Mouse (Mus musculus) myocyte (in vitro differentiated cells): ENCODE measurements at regions not wholly inside any gene's neighbourhood (a gene's known extent, or its start where the extent isn't known, plus 50 kb on each side); places are given as distances from the start of the nearest gene placed in this dataset.

Experiments
- H3K27me3 ChIP-seq: one replicate; pipeline ENCODE4 v1.6.1; 2011; ENCODE audit not compliant: control insufficient read depth, insufficient read depth, insufficient read length
- H3K36me3 ChIP-seq: one replicate; pipeline ENCODE4 v1.6.1; 2011; ENCODE audit not compliant: control insufficient read depth, insufficient read depth
- H3K4me2 ChIP-seq: one replicate; pipeline ENCODE4 v1.6.1; 2011; ENCODE audit warnings: low read depth, control low read depth
- H3K4me3 ChIP-seq: one replicate; pipeline ENCODE4 v1.5.1; 2011; ENCODE audit warnings: mild to moderate bottlenecking, control low read depth, moderate library complexity
- H3K79me2 ChIP-seq: one replicate; pipeline ENCODE4 v1.6.1; 2011; ENCODE audit not compliant: control insufficient read depth, insufficient read depth
- H3ac ChIP-seq: one replicate; pipeline ENCODE4 v1.6.1; 2011; ENCODE audit not compliant: control insufficient read depth, insufficient read length
- CEBPB ChIP-seq: IDR thresholded peaks from 2 replicates; pipeline ENCODE4 v1.6.1; 2011; ENCODE audit warnings: mild to moderate bottlenecking, moderate library complexity; ENCODE audit not compliant: poor library complexity, insufficient read depth, severe bottlenecking
- E2F4 ChIP-seq: IDR thresholded peaks from one replicate; pipeline ENCODE4 v1.6.1; 2011; ENCODE audit warnings: mild to moderate bottlenecking, control low read depth, moderate library complexity; ENCODE audit not compliant: insufficient read depth
- MAX ChIP-seq: IDR thresholded peaks from one replicate; pipeline ENCODE4 v1.6.1; 2011; ENCODE audit warnings: low read depth, mild to moderate bottlenecking, control low read depth
- MYOD1 ChIP-seq, 3 experiments: IDR thresholded peaks; one replicate each; pipeline ENCODE4 v1.6.1; 2011; ENCODE audit warnings: control low read depth in 2 of 3, low read depth in 2 of 3, mild to moderate bottlenecking in 2 of 3, moderate library complexity in 1 of 3; ENCODE audit not compliant: insufficient read length in 2 of 3, control insufficient read depth in 1 of 3
- MYOG ChIP-seq, 3 experiments: IDR thresholded peaks; one replicate each; pipeline ENCODE4 v1.6.1; 2011; ENCODE audit warnings: control low read depth in 2 of 3, low read depth in 2 of 3, mild to moderate bottlenecking in 2 of 3; ENCODE audit not compliant: insufficient read length in 2 of 3, control insufficient read depth in 1 of 3, insufficient read depth in 1 of 3
- POLR2A ChIP-seq: IDR thresholded peaks from one replicate; pipeline ENCODE4 v1.6.1; 2011; ENCODE audit warnings: low read depth, mild to moderate bottlenecking, control low read depth, moderate library complexity; ENCODE audit not compliant: insufficient read length
- POLR2AphosphoS2 ChIP-seq: IDR thresholded peaks from one replicate; pipeline ENCODE4 v1.6.1; 2011; ENCODE audit warnings: low read depth, control low read depth; ENCODE audit not compliant: insufficient read length
- REST ChIP-seq: IDR thresholded peaks from one replicate; pipeline ENCODE4 v1.6.1; 2011; ENCODE audit warnings: mild to moderate bottlenecking, control low read depth, moderate library complexity; ENCODE audit not compliant: insufficient read depth, insufficient read length
- SRF ChIP-seq: IDR thresholded peaks from one replicate; pipeline ENCODE4 v1.6.1; 2011; ENCODE audit warnings: low read depth; ENCODE audit not compliant: control insufficient read depth, insufficient read length
- TCF12 ChIP-seq: IDR thresholded peaks from one replicate; pipeline ENCODE4 v1.6.1; 2011; ENCODE audit warnings: mild to moderate bottlenecking, control low read depth; ENCODE audit not compliant: poor library complexity, insufficient read depth, severe bottlenecking
- TCF3 ChIP-seq: IDR thresholded peaks from one replicate; pipeline ENCODE4 v1.6.1; 2011; ENCODE audit warnings: low read depth, control low read depth; ENCODE audit not compliant: insufficient read length
- USF1 ChIP-seq: IDR thresholded peaks from one replicate; pipeline ENCODE4 v1.6.1; 2011; ENCODE audit warnings: low read depth, mild to moderate bottlenecking, control low read depth, moderate library complexity

- Histone ChIP-seq H3K4me3 (no peak overlapping the region), H3K27me3 (no peaks in the 10 kb centered on the region), H3K79me2 (no peaks in the 10 kb centered on the region), H3K36me3 (no peaks in the 10 kb centered on the region), H3ac (no peak overlapping the region), H3K4me2 (peak overlapping the region; percentile 35)
- no peak for TF ChIP-seq REST
- no peak for TF ChIP-seq MYOD1 (IDR thresholded peaks at IDR 0.05; ENCODE audit: control insufficient read depth in 1 of 3, insufficient read length in 2 of 3, low read depth in 2 of 3)
- no peak for TF ChIP-seq MAX
- TF ChIP-seq CEBPB: no peak
- TF ChIP-seq TCF12: no peak
- no peak for TF ChIP-seq POLR2AphosphoS2
- TF ChIP-seq POLR2A: no peak
- TF ChIP-seq MYOG (IDR thresholded peaks at IDR 0.05; ENCODE audit: control insufficient read depth in 1 of 3, insufficient read depth in 1 of 3, insufficient read length in 2 of 3, low read depth in 2 of 3): no peak
- TF ChIP-seq TCF3: no peak
These were observed 98.0 kb downstream of the Dhx15 start for GRCm38 (mm10) chr5:52092273-52092672.

DNA sequence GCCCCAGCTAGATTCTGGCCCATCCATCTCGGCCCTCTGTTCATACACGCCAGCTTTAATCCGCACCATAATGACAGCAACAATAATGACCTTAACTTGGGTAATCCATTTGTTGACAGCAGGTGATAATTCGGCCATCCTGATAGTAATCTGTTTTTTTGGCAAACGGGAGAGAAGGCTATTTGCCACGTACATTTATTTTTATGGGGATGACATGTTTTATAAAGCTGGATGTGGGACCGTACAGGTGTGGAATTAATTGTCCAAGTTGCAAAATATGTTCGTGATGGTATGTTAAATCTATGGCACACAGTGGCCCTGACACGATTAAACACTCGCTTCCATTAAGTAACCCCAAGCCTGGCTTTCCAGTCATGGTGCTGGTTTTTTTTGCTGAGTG, 102.2 kb downstream of the Dhx15 start:
- no peaks in the 10 kb centered on the region for H3K27me3 ChIP-seq
- TF ChIP-seq TCF3 (no peak), CEBPB (no peak), MYOG (IDR thresholded peaks at IDR 0.05; ENCODE audit: control insufficient read depth in 1 of 3, insufficient read depth in 1 of 3, insufficient read length in 2 of 3, low read depth in 2 of 3) (no peak), USF1 (no peak), SRF (no peak), REST (no peak), TCF12 (no peak), POLR2A (no peak), MYOD1 (IDR thresholded peaks at IDR 0.05; ENCODE audit: control insufficient read depth in 1 of 3, insufficient read length in 2 of 3, low read depth in 2 of 3) (no peak), E2F4 (no peak), MAX (no peak), POLR2AphosphoS2 (no peak)
- H3K79me2 ChIP-seq: no peaks in the 10 kb centered on the region
- no peaks in the 10 kb centered on the region for H3K36me3 ChIP-seq
- no peak overlapping the region for H3K4me2 ChIP-seq
- H3K4me3 ChIP-seq: no peak overlapping the region
- no peak overlapping the region for H3ac ChIP-seq

DNA sequence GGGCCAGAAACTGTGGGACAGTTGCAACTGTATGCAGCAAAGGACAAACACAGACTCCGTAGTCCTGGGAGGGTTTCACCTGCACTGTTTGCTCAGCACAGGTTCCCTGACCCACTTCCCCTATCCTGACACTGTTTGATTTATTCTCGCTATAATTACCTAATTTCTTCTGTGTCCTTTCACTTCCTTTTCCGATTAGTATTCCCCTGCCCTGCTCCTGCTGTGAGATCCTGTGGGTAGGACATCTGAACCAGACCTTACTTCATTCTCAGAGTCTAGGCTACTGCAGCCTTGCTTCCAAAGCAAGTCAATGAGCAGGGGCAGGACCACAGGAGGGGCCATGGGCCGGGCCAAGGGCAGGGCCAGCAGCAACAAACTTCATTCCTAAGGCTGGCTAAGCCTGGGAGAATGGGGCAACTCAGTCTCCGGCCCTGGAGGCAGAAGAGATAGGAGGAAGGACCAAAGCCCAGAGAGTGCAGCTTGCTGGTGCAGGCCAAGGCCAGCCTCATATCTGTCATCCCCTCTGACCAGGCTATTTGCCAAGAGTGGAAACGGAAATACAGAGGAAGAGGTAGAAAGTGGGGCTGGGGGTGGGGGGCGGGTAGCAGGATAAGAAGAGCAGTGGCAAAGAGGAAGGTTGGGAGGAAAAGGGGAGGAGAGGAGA, 103.4 kb downstream of the Dhx15 start:
- Histone ChIP-seq H3K27me3 (no peaks in the 10 kb centered on the region), H3ac (no peak overlapping the region), H3K4me3 (no peak overlapping the region), H3K36me3 (no peaks in the 10 kb centered on the region), H3K4me2 (no peak overlapping the region), H3K79me2 (no peaks in the 10 kb centered on the region)
- TF ChIP-seq TCF3 (no peak), MYOD1 (IDR thresholded peaks at IDR 0.05; ENCODE audit: control insufficient read depth in 1 of 3, insufficient read length in 2 of 3, low read depth in 2 of 3) (no peak), SRF (no peak), POLR2AphosphoS2 (no peak), E2F4 (no peak), USF1 (no peak), REST (no peak), POLR2A (no peak)

- Histone ChIP-seq H3K27me3 (peaks cover 4% of the 10 kb centered on the region), H3K4me3 (no peak overlapping the region), H3K36me3 (no peaks in the 10 kb centered on the region), H3K4me2 (no peak overlapping the region), H3K79me2 (no peaks in the 10 kb centered on the region), H3ac (no peak overlapping the region)
- TF ChIP-seq REST (no peak), MAX (no peak), MYOG (IDR thresholded peaks at IDR 0.05; ENCODE audit: control insufficient read depth in 1 of 3, insufficient read depth in 1 of 3, insufficient read length in 2 of 3, low read depth in 2 of 3) (no peak), USF1 (no peak), SRF (no peak), POLR2AphosphoS2 (no peak), E2F4 (no peak), TCF3 (no peak), MYOD1 (IDR thresholded peaks at IDR 0.05; ENCODE audit: control insufficient read depth in 1 of 3, insufficient read length in 2 of 3, low read depth in 2 of 3) (no peak), CEBPB (no peak), TCF12 (no peak), POLR2A (no peak)
These were observed 110.0 kb downstream of the Dhx15 start for GRCm38 (mm10) chr5:52080268-52080667.

GRCm38 (mm10) chr5:52077696-52078095, 112.6 kb downstream of the Dhx15 start:
- peaks cover 4% of the 10 kb centered on the region for H3K27me3 ChIP-seq
- H3K4me3 ChIP-seq: no peak overlapping the region
- H3K79me2 ChIP-seq: no peaks in the 10 kb centered on the region
- TF ChIP-seq TCF3 (no peak), MYOG (IDR thresholded peaks at IDR 0.05; ENCODE audit: control insufficient read depth in 1 of 3, insufficient read depth in 1 of 3, insufficient read length in 2 of 3, low read depth in 2 of 3) (no peak), USF1 (no peak), TCF12 (no peak)
- no peaks in the 10 kb centered on the region for H3K36me3 ChIP-seq
- H3ac ChIP-seq: no peak overlapping the region
- H3K4me2 ChIP-seq: no peak overlapping the region
